ENCODE assay signal across 9 mouse cellular contexts in the genomic region with DNA sequence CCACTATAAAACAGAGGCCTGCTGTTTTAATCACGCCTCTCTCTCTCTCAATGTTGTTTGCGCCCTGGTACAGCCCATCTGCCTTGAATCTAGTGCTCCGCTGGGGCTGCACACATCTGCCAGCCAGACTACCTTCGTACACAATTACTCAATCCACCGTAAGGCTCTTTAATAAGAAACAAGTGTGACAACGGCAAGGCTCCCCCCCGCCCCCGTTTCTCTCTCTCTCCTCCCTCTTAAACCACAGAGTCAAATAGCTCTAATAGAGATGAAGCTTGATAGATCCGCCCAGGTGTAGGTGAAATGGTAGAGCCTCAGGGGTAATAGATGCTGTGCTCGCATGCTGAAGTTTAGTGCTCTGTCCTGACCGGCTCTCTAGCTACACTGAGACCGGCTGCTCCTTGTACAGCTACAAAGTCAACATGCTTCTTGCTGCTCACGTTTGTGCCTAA. TPM values are rescaled to one million over a fixed set of nuclear protein-coding genes. Genes with fewer than 3 reads are reported as not detected.
DNase-seq lines count a peak whose midpoint lies in the region; ATAC-seq and TF ChIP-seq lines count a peak whose summit lies in the region.
"Had no signal": no experiment of that assay in that cellular context is flagged by ENCODE, and none has a peak within 500 bp of the region (broad histone marks: within the 10 kb centered on the region; RNA-seq: fewer than 3 reads in every experiment).

A gene (plus strand): TSS at position 174 of the 452 bp plus-strand sequence.

- no peaks in the 10 kb centered on the region for H3K36me3 ChIP-seq in kidney, embryonic 15.5 days
- H3K36me3 ChIP-seq in kidney, adult 2 months (ENCODE audit: control insufficient read depth, insufficient read depth, low read length): no peaks in the 10 kb centered on the region
- no peaks in the 10 kb centered on the region for H3K36me3 ChIP-seq in hindbrain, embryonic 12.5 days
- no peaks in the 10 kb centered on the region for H3K36me3 ChIP-seq in midbrain, embryonic 14.5 days (ENCODE audit: control insufficient read depth, insufficient read depth, low read length)

- no peak within 1 kb of the TSS for H3K4me3 ChIP-seq in kidney, embryonic 15.5 days (replicated peaks)
- H3K4me3 ChIP-seq in kidney, adult 2 months (ENCODE audit: insufficient read depth, low read depth, low read length): no peak within 1 kb of the TSS
- peak within 1 kb of the TSS; percentile 20 for H3K4me3 ChIP-seq in hindbrain, embryonic 12.5 days
- H3K4me3 ChIP-seq in midbrain, embryonic 14.5 days (replicated peaks; ENCODE audit: low read depth, low read length): no peak within 1 kb of the TSS

- no peak within 1 kb of the TSS for H3K9ac ChIP-seq in kidney, embryonic 15.5 days
- H3K9ac ChIP-seq in hindbrain, embryonic 12.5 days: no peak within 1 kb of the TSS
- no peak within 1 kb of the TSS for H3K9ac ChIP-seq in midbrain, embryonic 14.5 days (replicated peaks; ENCODE audit: low read length)

- peaks cover 9% of the 10 kb centered on the region for H3K4me1 ChIP-seq in kidney, embryonic 15.5 days
- H3K4me1 ChIP-seq in kidney, adult 2 months (ENCODE audit: control insufficient read depth, insufficient read depth, low read length): no peaks in the 10 kb centered on the region
- H3K4me1 ChIP-seq in hindbrain, embryonic 12.5 days: peaks cover 5% of the 10 kb centered on the region; the same call in 1 of the 2 replicates
- peaks cover 5% of the 10 kb centered on the region; the same call in 1 of the 2 replicates for H3K4me1 ChIP-seq in midbrain, embryonic 14.5 days (ENCODE audit: control insufficient read depth, insufficient read depth, low read length)

- H3K27me3 ChIP-seq in kidney, embryonic 15.5 days: no peaks in the 10 kb centered on the region
- no peaks in the 10 kb centered on the region for H3K27me3 ChIP-seq in kidney, adult 2 months (replicated peaks; ENCODE audit: control insufficient read depth, insufficient read depth, low read length)
- H3K27me3 ChIP-seq in hindbrain, embryonic 12.5 days: no peaks in the 10 kb centered on the region
- no peaks in the 10 kb centered on the region for H3K27me3 ChIP-seq in midbrain, embryonic 14.5 days (ENCODE audit: control insufficient read depth, insufficient read depth, low read length)

- no peaks in the 10 kb centered on the region for H3K9me3 ChIP-seq in kidney, embryonic 15.5 days (replicated peaks)
- no peaks in the 10 kb centered on the region for H3K9me3 ChIP-seq in hindbrain, embryonic 12.5 days (replicated peaks)
- H3K9me3 ChIP-seq in midbrain, embryonic 14.5 days (ENCODE audit: control insufficient read depth, low read length): no peaks in the 10 kb centered on the region

- no peak within 1 kb of the TSS for H3K27ac ChIP-seq in kidney, embryonic 15.5 days
- H3K27ac ChIP-seq in kidney, adult 2 months (ENCODE audit: insufficient read depth, low read depth, low read length): no peak within 1 kb of the TSS
- peak within 1 kb of the TSS; percentile 62; the same call in 1 of the 2 replicates for H3K27ac ChIP-seq in hindbrain, embryonic 12.5 days
- no peak within 1 kb of the TSS for H3K27ac ChIP-seq in midbrain, embryonic 14.5 days (replicated peaks; ENCODE audit: low read depth, low read length)

- 40% methylated on average over 13 of the region's 13 CpGs for WGBS in kidney, embryonic 15.5 days
- 55% methylated on average over 13 of the region's 13 CpGs for WGBS in kidney, adult 2 months
- WGBS in hindbrain, embryonic 12.5 days: 53% methylated on average over 13 of the region's 13 CpGs
- WGBS in midbrain, embryonic 14.5 days: 62% methylated on average over 13 of the region's 13 CpGs

- peak within 1 kb of the TSS; percentile 29 for H3K4me2 ChIP-seq in kidney, embryonic 15.5 days
- H3K4me2 ChIP-seq in hindbrain, embryonic 12.5 days (replicated peaks): peak within 1 kb of the TSS; percentile 33
- peak within 1 kb of the TSS; percentile 38 for H3K4me2 ChIP-seq in midbrain, embryonic 14.5 days (ENCODE audit: low read length)

- no peak for TF ChIP-seq POLR2A in kidney, adult 2 months (IDR thresholded peaks at IDR 0.05; ENCODE audit: low read depth, low read length)

- DNase-seq in kidney, adult 2 months: no peak
- DNase-seq in adipocyte (ENCODE audit: low spot score): peak; percentile 84
- DNase-seq in midbrain, embryonic 14.5 days: peak; percentile 26
- no peak for DNase-seq in thymus, postnatal 10 days (ENCODE audit: low spot score in 2 of 2)
- DNase-seq in thymus, postnatal 14 days: no peak
- DNase-seq in adrenal gland, postnatal 36 days: no peak

- TF ChIP-seq CTCF in kidney, adult 2 months (conservative IDR thresholded peaks at IDR 0.05; ENCODE audit: insufficient read depth, insufficient read length, low read depth, low read length): no peak

- peak; percentile 74 for ATAC-seq in kidney, embryonic 15.5 days (replicated peaks; ENCODE audit: low FRiP score)
- ATAC-seq in hindbrain, embryonic 12.5 days (ENCODE audit: low FRiP score): peak; percentile 75
- peak; percentile 57 for ATAC-seq in midbrain, embryonic 14.5 days (ENCODE audit: low FRiP score, low TSS enrichment)

RNA-seq across cellular contexts. Expression of the gene that starts here (rescaled TPM):
- 24.0 and 24.6 TPM in 2 replicates for polyA plus RNA-seq in kidney, embryonic 15.5 days (2015; fragmentation: Nextera tagmentation; extraction: Ambion mirVana)
- polyA plus RNA-seq in kidney, adult 2 months (2012; rRNA removed): 0.39 and 0.61 TPM in 2 replicates
- 30.9 and 40.6 TPM in 2 replicates for polyA plus RNA-seq in hindbrain, embryonic 12.5 days (2016; fragmentation: Nextera tagmentation; extraction: Ambion mirVana)
- polyA plus RNA-seq in midbrain, embryonic 14.5 days (2014; fragmentation: Nextera tagmentation; extraction: Ambion mirVana): 8.5 and 13.9 TPM in 2 replicates
- under 1 TPM; 0.53 to 0.63 TPM for total RNA-seq in adrenal gland, postnatal 36 days (2021)
- total RNA-seq: MEL had no signal

Comparison
In these comparisons a context has a peak if more than half of its experiments do, and no peak if none do; other contexts are left out.
1. DNase-seq: peak in adipocyte (single experiment) and midbrain, embryonic 14.5 days (single experiment); none in kidney, adult 2 months (single experiment), thymus, postnatal 10 days (0 of 2), thymus, postnatal 14 days (single experiment) and adrenal gland, postnatal 36 days (0 of 2).
2. Peak in every context shown above with its lines, with median percentiles within 50 percentile points of each other: ATAC-seq and H3K4me2 ChIP-seq.